Mouse (Mus musculus) cerebellum, adult 11-12 months (tissue): ENCODE measurements around the gene Mindy1.
"Not testable (repeated sequence)": the region's sequence is repeated elsewhere in the genome, so short reads cannot be mapped to it uniquely, and the experiment has no call there.

Source experiments
- DNase-seq: peaks from one replicate; pipeline ENCODE4 v3.0.0; 2022

The Mindy1 gene

DNA sequence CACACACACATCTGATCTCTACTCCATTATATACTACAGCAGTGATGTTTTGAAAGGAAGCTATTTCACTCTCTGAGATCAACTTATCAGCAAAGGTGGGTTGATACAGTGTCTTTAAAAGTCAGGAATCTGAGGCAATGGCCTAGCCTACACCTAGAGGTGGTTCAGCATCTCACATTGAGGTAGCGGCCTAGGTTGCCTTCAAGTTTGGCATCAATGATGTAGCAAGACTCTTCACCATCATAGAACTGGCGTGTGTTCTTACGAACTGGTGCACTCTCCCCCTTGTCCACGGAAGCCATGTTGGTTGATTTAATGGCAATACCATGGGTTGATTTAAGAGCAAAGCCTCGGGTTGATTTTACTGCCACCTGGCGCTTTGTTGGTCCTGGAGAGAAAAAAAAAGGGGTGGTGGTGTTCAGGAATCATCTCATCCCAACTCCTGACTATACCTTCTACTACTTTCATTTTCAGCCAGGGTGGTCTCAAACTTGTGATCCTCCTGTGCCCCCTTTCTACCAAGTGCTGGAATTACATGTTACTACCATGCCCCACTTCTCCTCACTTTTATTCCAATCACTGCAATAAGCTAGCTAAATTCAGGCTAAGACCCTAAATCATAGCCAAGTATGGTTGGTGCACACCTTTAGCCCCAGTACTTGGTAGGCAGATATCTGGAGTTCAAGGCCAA lies 43.5 kb downstream of the Mindy1 start:
- no peak for DNase-seq

DNA sequence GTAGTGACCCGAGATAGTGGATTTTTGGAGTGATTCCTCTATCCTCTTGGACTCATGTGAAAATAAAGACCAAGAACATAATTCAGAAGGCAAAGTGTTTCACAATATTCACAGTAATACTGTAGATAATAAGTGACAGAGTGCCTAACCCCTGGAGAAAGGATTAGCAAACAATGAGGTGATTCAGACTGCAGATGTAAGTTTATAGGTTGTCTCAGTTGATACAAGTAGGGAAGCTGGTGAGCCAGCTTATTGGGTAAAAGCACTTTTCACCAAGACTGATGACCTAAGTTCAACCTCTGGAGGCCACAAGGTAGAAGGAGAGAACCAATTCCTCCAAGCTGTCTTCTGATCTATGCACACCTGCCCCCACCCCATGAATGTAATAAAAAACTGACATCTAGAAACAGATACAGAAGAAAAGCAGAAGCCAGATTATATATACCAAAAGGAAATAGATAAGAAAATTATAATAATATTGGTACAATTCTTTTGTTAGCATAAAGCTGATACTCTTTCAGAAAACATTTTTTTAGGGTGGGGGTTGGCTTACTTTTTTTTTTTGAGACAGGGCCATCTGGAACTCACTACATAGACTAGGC lies 47.8 kb downstream of the Mindy1 start:
- DNase-seq, result no peak

DNA sequence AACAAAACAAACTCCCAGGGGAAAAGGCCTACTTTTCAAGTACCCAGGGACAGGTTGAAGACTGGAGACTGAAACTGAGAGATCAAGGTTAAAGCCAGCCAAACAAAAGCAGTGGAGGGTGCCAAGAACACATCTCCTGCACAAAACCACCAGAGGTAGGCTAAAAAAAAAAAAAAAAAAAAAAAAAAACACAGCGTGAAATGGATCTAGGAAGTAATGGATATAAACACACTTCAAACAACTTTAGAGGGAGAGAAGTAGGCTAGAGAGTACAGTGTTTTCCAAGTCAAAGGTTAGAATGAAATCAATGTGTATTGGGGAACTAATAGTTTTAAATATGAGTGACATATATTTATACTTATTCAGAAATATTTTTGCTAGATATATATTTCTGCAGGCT lies 50.4 kb downstream of the Mindy1 start:
- no peak for DNase-seq

DNA sequence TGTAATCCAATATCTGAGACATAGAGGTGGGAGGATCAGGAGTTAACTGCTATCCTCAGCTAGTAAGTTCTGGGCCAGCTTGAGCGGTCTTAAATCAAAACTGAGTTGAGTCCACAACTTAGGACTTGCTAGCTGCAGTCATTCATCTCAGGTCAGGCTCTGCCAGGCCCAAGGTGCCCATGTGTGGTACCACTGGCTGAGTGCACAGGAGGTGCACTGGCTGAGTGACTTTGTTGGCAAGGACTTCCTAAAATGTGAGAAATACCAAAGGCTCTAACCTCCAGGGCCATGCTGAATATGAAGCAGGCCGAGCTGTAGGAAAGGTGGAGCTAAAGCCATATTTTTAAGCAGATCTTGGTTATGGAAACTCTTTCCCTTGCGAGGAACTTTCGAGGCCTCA lies 56.2 kb downstream of the Mindy1 start:
- no peak for DNase-seq

DNA sequence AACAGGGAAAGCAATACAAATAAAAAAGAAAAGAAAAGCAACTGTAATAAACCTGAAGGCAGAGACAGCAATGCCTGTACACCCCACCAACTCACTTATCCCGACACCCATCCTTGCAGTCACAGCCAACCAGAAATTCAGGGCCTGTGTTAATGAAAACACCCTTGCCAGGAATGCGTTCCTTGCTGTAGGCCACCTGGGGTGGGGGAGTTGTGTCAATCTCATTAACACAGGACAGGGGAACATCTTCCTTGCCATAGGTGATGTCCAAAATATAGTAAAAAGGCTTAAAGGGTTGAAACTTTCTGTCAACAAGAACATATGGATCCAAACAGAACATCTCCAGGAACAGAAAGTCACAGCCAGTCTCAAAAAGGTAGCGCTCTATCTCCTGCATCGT lies 57.1 kb downstream of the Mindy1 start:
- DNase-seq, result no peak

DNA sequence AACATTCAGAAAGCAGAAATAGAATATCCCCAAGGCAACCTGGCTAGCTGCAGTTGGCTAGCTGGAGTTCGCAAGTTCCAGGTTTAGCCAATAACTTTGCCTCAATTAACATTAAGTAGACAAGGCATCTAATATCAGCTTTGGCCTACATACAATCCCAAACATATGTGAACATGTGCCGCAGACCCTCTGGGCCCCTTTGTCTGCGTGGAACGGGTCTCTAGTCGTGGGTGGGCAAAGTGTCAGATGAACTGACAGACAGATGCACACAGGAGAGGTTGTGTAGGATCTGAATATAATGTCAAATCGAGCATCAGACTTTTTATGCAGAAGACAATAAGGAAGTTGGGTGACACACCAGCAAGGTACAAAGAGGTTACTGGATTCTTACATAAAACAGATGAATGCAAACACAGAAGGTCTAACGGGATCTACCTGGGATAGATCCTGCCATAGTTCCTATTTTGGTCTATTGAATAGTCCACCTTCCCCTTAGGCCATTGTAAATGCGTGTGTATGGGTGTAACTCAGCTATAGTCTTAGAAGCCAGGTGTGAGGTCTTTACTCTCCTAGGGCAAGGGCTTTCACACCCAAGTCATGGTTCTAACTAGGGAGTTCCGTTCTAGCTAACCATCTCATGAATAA lies 62.3 kb downstream of the Mindy1 start:
- DNase-seq, result not testable (repeated sequence)
